In the genomic region with DNA sequence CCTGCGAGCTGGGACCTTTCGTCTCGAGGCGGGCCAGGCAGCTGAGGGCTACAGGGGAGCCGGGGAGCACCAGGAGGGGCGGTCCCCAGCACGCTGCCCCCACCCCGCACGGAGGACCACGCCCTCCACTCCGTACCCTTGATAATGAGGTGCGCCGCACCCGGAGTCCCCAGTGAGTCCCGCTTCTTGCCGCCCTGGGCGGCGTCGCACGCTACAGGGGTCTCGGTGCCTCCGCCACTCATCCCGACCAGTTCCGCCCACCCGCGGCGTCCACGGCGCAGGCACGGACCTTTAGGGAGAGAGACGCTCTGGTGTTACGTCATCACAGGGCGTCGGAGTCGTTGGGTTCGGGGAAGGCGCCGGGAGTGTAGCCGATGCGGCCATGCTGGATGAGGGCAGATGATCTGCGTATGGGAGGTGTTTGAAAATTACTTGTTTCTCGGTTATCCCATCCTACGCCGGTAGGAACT, we compare ENCODE assay signal across 8 mouse cellular contexts. TPM values are rescaled to one million over a fixed set of nuclear protein-coding genes. Genes with fewer than 3 reads are reported as not detected.
DNase-seq lines count a peak whose midpoint lies in the region; ATAC-seq and TF ChIP-seq lines count a peak whose summit lies in the region.

Bloc1s5 (minus strand) TSS at position 310 of the 470 bp plus-strand sequence.

- in situ Hi-C loops in Patski (cut with MboI; ENCODE audit: low pct_unique_long_range_greater_than_20kb): no loop called here

- DNase-seq in Patski (ENCODE audit: low read depth, low spot score): peak; percentile 67
- DNase-seq in cerebellum, postnatal 14 days: peak; percentile 98 to 99
- peak; percentile 90 for DNase-seq in frontal cortex, postnatal 14 days (ENCODE audit: low spot score in 2 of 2)
- DNase-seq in hindbrain, embryonic 14.5 days (ENCODE audit: low spot score): peak; percentile 98
- DNase-seq in layer of hippocampus, postnatal 36 days: peak; percentile 93
- DNase-seq in lung, postnatal 36 days: peak; percentile 97
- DNase-seq in retina, postnatal 1 day: peak; percentile 97
- DNase-seq in urinary bladder, adult 18-20 months (ENCODE audit: low spot score in 2 of 2): peak; percentile 90 to 96

- H3K4me3 ChIP-seq in hindbrain, embryonic 14.5 days (replicated peaks; ENCODE audit: low read length): peak within 1 kb of the TSS; percentile 80

- H3K27ac ChIP-seq in hindbrain, embryonic 14.5 days: peak within 1 kb of the TSS; percentile 79

- under 1% methylated on average over 41 of the region's 44 CpGs for WGBS in hindbrain, embryonic 14.5 days

- H3K27me3 ChIP-seq in Patski: no peaks in the 10 kb centered on the region
- no peaks in the 10 kb centered on the region for H3K27me3 ChIP-seq in hindbrain, embryonic 14.5 days (ENCODE audit: control insufficient read depth, insufficient read depth, low read length)

- H3K9me3 ChIP-seq in hindbrain, embryonic 14.5 days (ENCODE audit: control insufficient read depth, low read length): no peaks in the 10 kb centered on the region

- CTCF ChIA-PET in Patski (lab: Charles Lee): no interaction called here

- H3K4me2 ChIP-seq in hindbrain, embryonic 14.5 days (replicated peaks): peak within 1 kb of the TSS; percentile 71

- POLR2A ChIA-PET in Patski (lab: Charles Lee): interaction anchor here (0.9 kb wide), 1 partner anchor 23 kb away, joined by 3 read pairs; no protein-coding TSS in a partner anchor

- peak within 1 kb of the TSS; percentile 79 for H3K9ac ChIP-seq in hindbrain, embryonic 14.5 days

- H3K4me1 ChIP-seq in hindbrain, embryonic 14.5 days (replicated peaks; ENCODE audit: control insufficient read depth, insufficient read depth, low read length): peaks cover 7% of the 10 kb centered on the region; the same call in 1 of the 2 replicates

- H3K36me3 ChIP-seq in hindbrain, embryonic 14.5 days (replicated peaks; ENCODE audit: control insufficient read depth, insufficient read depth): peaks cover 7% of the 10 kb centered on the region; the same call in 1 of the 2 replicates

- TF ChIP-seq CTCF in Patski (IDR thresholded peaks at IDR 0.05): no peak

- peak; percentile 86 for ATAC-seq in Patski
- peak; percentile 96 for ATAC-seq in hindbrain, embryonic 14.5 days (ENCODE audit: low FRiP score)

RNA-seq across cellular contexts. Expression of gene Bloc1s5, which starts in this region (rescaled TPM):
- 13.2 TPM for polyA plus RNA-seq in Patski (2021)
- 19.7 and 23.6 TPM in 2 replicates for polyA plus RNA-seq in hindbrain, embryonic 14.5 days (2014; fragmentation: Nextera tagmentation; extraction: Ambion mirVana)
- 10 to 100 TPM in 1 of 2 experiments, 1 to 10 TPM in 1; 9.6 to 10.3 TPM for total RNA-seq in layer of hippocampus, postnatal 36 days (2021)

Comparison
In these comparisons a context has a peak if more than half of its experiments do, and no peak if none do; other contexts are left out.
1. Peak in every context shown above with its lines: DNase-seq, ATAC-seq, H3K4me3 ChIP-seq and H3K27ac ChIP-seq.